Mouse (Mus musculus): Measurements from ENCODE around the gene Eif3j1. TPM values are rescaled to one million over a fixed set of nuclear protein-coding genes. Genes with fewer than 3 reads are reported as not detected.
"Not testable (repeated sequence)": the region's sequence is repeated elsewhere in the genome, so short reads cannot be mapped to it uniquely, and the experiment has no call there.

Gene Eif3j1
- polyA plus RNA-seq (2016; fragmentation: Nextera tagmentation; extraction: Ambion mirVana), result 9.8 and 12.3 TPM in 2 replicates

- peak within 1 kb of the TSS; percentile 96 for H3K4me3 ChIP-seq
- H3K27me3 ChIP-seq (ENCODE audit: insufficient read depth, poor library complexity, severe bottlenecking), result no peaks in the 10 kb centered on the region
- WGBS, result under 1% methylated on average over 60 of the region's 67 CpGs
These were observed at the start of gene Eif3j1 for GRCm38 (mm10) chr2:122027862-122028755. TSS of gene Eif3j1 (plus strand) at chr2:122028546.

GRCm38 (mm10) chr2:121995738-121996137 lies 32.6 kb upstream of the Eif3j1 start:
- DNase-seq (ENCODE audit: low spot score), result no peak

More at GRCm38 (mm10) chr2:122027862-122028755, at the start of gene Eif3j1:
- Histone ChIP-seq H3K9me3 (no peaks in the 10 kb centered on the region), H3K27ac (peak within 1 kb of the TSS; percentile 94), H3K36me3 (peaks cover 24% of the 10 kb centered on the region), H3K4me1 (replicated peaks) (peaks cover 15% of the 10 kb centered on the region)
- peak; percentile 95 for DNase-seq (ENCODE audit: low spot score)

GRCm38 (mm10) chr2:122008832-122009231 lies 19.5 kb upstream of the Eif3j1 start:
- Histone ChIP-seq H3K4me3 (no peak overlapping the region), H3K36me3 (peaks cover 77% of the 10 kb centered on the region), H3K27ac (no peak overlapping the region), H3K4me1 (replicated peaks) (no peaks in the 10 kb centered on the region), H3K27me3 (ENCODE audit: insufficient read depth, poor library complexity, severe bottlenecking) (no peaks in the 10 kb centered on the region), H3K9me3 (no peaks in the 10 kb centered on the region)
- WGBS, result 94% methylated on average over 3 of the region's 3 CpGs
- DNase-seq (ENCODE audit: low spot score), result no peak

More at GRCm38 (mm10) chr2:121995738-121996137, 32.6 kb upstream of the Eif3j1 start:
- no peaks in the 10 kb centered on the region for H3K4me1 ChIP-seq (replicated peaks)
- peaks cover 93% of the 10 kb centered on the region for H3K36me3 ChIP-seq
- H3K27me3 ChIP-seq (ENCODE audit: insufficient read depth, poor library complexity, severe bottlenecking), result no peaks in the 10 kb centered on the region
- no peak overlapping the region for H3K27ac ChIP-seq
- H3K9me3 ChIP-seq, result no peaks in the 10 kb centered on the region
- H3K4me3 ChIP-seq, result no peak overlapping the region
- 85% methylated on average over 1 of the region's 1 CpGs for WGBS

- DNase-seq (ENCODE audit: low spot score), result no peak
- Histone ChIP-seq H3K4me1 (replicated peaks) (no peaks in the 10 kb centered on the region), H3K36me3 (peaks cover 75% of the 10 kb centered on the region), H3K27ac (no peak overlapping the region), H3K9me3 (no peaks in the 10 kb centered on the region), H3K27me3 (ENCODE audit: insufficient read depth, poor library complexity, severe bottlenecking) (no peaks in the 10 kb centered on the region), H3K4me3 (no peak overlapping the region)
- 95% methylated on average over 7 of the region's 7 CpGs for WGBS
These were observed 16.9 kb upstream of the Eif3j1 start for GRCm38 (mm10) chr2:122011441-122011840.

- peaks cover 25% of the 10 kb centered on the region for H3K36me3 ChIP-seq
- no peak for DNase-seq (ENCODE audit: low spot score)
- H3K9me3 ChIP-seq, result no peaks in the 10 kb centered on the region
- no peaks in the 10 kb centered on the region for H3K27me3 ChIP-seq (ENCODE audit: insufficient read depth, poor library complexity, severe bottlenecking)
- H3K4me3 ChIP-seq, result no peak overlapping the region
- no peak overlapping the region for H3K27ac ChIP-seq
- H3K4me1 ChIP-seq (replicated peaks), result no peaks in the 10 kb centered on the region
- 71% methylated on average over 1 of the region's 1 CpGs for WGBS
These were observed 9.6 kb upstream of the Eif3j1 start for GRCm38 (mm10) chr2:122018705-122019104.

- no peak for DNase-seq (ENCODE audit: low spot score)
- Histone ChIP-seq H3K4me1 (replicated peaks) (no peaks in the 10 kb centered on the region), H3K4me3 (no peak overlapping the region), H3K36me3 (no peaks in the 10 kb centered on the region), H3K9me3 (no peaks in the 10 kb centered on the region), H3K27me3 (ENCODE audit: insufficient read depth, poor library complexity, severe bottlenecking) (no peaks in the 10 kb centered on the region), H3K27ac (no peak overlapping the region)
- WGBS, result 78% methylated on average over 2 of the region's 2 CpGs
These were observed 6.1 kb upstream of the Eif3j1 start for GRCm38 (mm10) chr2:122022284-122022683.

GRCm38 (mm10) chr2:122027091-122027490 lies 1.3 kb upstream of the Eif3j1 start:
- 92% methylated on average over 10 of the region's 10 CpGs for WGBS
- Histone ChIP-seq H3K4me1 (replicated peaks) (peaks cover 15% of the 10 kb centered on the region), H3K36me3 (peaks cover 16% of the 10 kb centered on the region)

GRCm38 (mm10) chr2:122028756-122029700 lies 682 bp downstream of the Eif3j1 start:
- Histone ChIP-seq H3K27me3 (ENCODE audit: insufficient read depth, poor library complexity, severe bottlenecking) (no peaks in the 10 kb centered on the region), H3K4me3 (peak overlapping the region; percentile 96), H3K27ac (peak overlapping the region; percentile 94), H3K36me3 (peaks cover 33% of the 10 kb centered on the region), H3K9me3 (no peaks in the 10 kb centered on the region), H3K4me1 (replicated peaks) (peaks cover 15% of the 10 kb centered on the region)
- DNase-seq (ENCODE audit: low spot score), result peak; percentile 65
- WGBS, result 1% methylated on average over 71 of the region's 71 CpGs

More at GRCm38 (mm10) chr2:122027091-122027490, 1.3 kb upstream of the Eif3j1 start:
- not testable (repeated sequence) for H3K9me3 ChIP-seq; DNase-seq (ENCODE audit: low spot score); H3K27me3 ChIP-seq (ENCODE audit: insufficient read depth, poor library complexity, severe bottlenecking); H3K27ac ChIP-seq
- peak overlapping the region; percentile 96 for H3K4me3 ChIP-seq

- Histone ChIP-seq H3K27ac (no peak overlapping the region), H3K36me3 (peaks cover 62% of the 10 kb centered on the region), H3K4me3 (no peak overlapping the region), H3K4me1 (replicated peaks) (peaks cover 15% of the 10 kb centered on the region), H3K27me3 (ENCODE audit: insufficient read depth, poor library complexity, severe bottlenecking) (no peaks in the 10 kb centered on the region), H3K9me3 (no peaks in the 10 kb centered on the region)
- DNase-seq (ENCODE audit: low spot score), result no peak
- 87% methylated on average over 6 of the region's 6 CpGs for WGBS
These were observed 3.6 kb downstream of the Eif3j1 start for GRCm38 (mm10) chr2:122031970-122032369.

GRCm38 (mm10) chr2:122036064-122036463 lies 7.7 kb downstream of the Eif3j1 start:
- H3K36me3 ChIP-seq, result peaks cover 89% of the 10 kb centered on the region
- H3K4me1 ChIP-seq (replicated peaks), result no peaks in the 10 kb centered on the region
- no peak overlapping the region for H3K27ac ChIP-seq
- no peaks in the 10 kb centered on the region for H3K27me3 ChIP-seq (ENCODE audit: insufficient read depth, poor library complexity, severe bottlenecking)
- H3K4me3 ChIP-seq, result no peak overlapping the region
- DNase-seq (ENCODE audit: low spot score), result no peak
- WGBS, result 93% methylated on average over 3 of the region's 3 CpGs
- no peaks in the 10 kb centered on the region for H3K9me3 ChIP-seq

GRCm38 (mm10) chr2:122043926-122044325 lies 15.6 kb downstream of the Eif3j1 start:
- Histone ChIP-seq H3K36me3 (peaks cover 91% of the 10 kb centered on the region), H3K27ac (no peak overlapping the region), H3K27me3 (ENCODE audit: insufficient read depth, poor library complexity, severe bottlenecking) (no peaks in the 10 kb centered on the region), H3K9me3 (no peaks in the 10 kb centered on the region), H3K4me1 (replicated peaks) (no peaks in the 10 kb centered on the region), H3K4me3 (no peak overlapping the region)
- no peak for DNase-seq (ENCODE audit: low spot score)

- no peaks in the 10 kb centered on the region for H3K27me3 ChIP-seq (ENCODE audit: insufficient read depth, poor library complexity, severe bottlenecking)
- H3K4me3 ChIP-seq, result no peak overlapping the region
- H3K36me3 ChIP-seq, result peaks cover 79% of the 10 kb centered on the region
- DNase-seq (ENCODE audit: low spot score), result no peak
- no peaks in the 10 kb centered on the region for H3K4me1 ChIP-seq (replicated peaks)
- no peak overlapping the region for H3K27ac ChIP-seq
- WGBS, result 94% methylated on average over 11 of the region's 11 CpGs
- H3K9me3 ChIP-seq, result no peaks in the 10 kb centered on the region
These were observed 31.2 kb downstream of the Eif3j1 start for GRCm38 (mm10) chr2:122059365-122060115.

Data from hindbrain, embryonic 10.5 days (tissue).